Comparison of ENCODE assay signal across 27 mouse cellular contexts in the genomic region with DNA sequence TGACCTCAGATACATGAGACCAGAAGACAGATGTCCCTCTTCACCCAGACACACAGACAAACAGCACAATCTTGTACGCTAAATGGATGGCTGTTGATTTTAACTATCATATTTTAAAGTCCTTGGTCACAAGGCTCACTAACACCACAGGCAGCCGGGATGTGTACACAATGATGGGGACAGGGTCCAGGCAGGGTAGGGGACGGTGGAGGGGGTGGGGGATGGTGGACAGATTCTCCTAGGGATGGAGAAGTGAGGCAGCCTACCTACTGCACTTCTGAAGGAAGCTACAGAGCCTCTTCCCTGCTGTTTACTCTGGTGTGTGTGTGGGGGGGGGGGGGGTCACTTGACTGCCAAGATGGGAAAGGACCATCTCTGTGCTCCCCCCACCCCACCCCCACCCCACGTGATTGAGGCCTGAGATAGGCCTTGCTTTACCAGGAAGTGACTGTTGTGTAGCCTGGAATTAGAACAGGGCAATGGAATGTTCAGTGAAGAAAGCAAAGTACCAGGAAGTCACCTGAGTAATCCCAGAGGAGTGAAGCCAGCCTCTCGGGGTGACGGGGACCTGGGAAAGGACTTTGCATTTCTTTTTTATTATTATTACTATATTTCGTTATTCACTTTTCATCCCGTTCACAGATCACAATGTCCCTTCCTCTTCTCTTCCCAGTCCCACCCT. TPM values are rescaled to one million over a fixed set of nuclear protein-coding genes. Genes with fewer than 3 reads are reported as not detected.
A peak's percentile ranks its signal among the peaks of the same experiment; 100 is the strongest.
DNase-seq lines count a peak whose midpoint lies in the region; ATAC-seq and TF ChIP-seq lines count a peak whose summit lies in the region.
"Had no signal": no experiment of that assay in that cellular context is flagged by ENCODE, and none has a peak within 500 bp of the region (broad histone marks: within the 10 kb centered on the region; RNA-seq: fewer than 3 reads in every experiment).

No protein-coding gene starts in this region.

- H3K36me3 ChIP-seq in intestine, embryonic 15.5 days: no peaks in the 10 kb centered on the region
- no peaks in the 10 kb centered on the region for H3K36me3 ChIP-seq in liver, embryonic 13.5 days
- H3K36me3 ChIP-seq: embryonic facial prominence, embryonic 10.5 days; embryonic facial prominence, embryonic 15.5 days; heart, embryonic 12.5 days; limb, embryonic 12.5 days; neural tube, embryonic 13.5 days had no signal

- H3K4me3 ChIP-seq in intestine, embryonic 15.5 days (replicated peaks): no peak overlapping the region
- no peak overlapping the region for H3K4me3 ChIP-seq in liver, embryonic 13.5 days (replicated peaks)
- H3K4me3 ChIP-seq in cerebellum, adult 2 months (replicated peaks; ENCODE audit: insufficient read depth, low read depth, low read length): no peak overlapping the region
- H3K4me3 ChIP-seq: embryonic facial prominence, embryonic 10.5 days; embryonic facial prominence, embryonic 15.5 days; heart, adult 2 months; heart, embryonic 12.5 days; limb, embryonic 12.5 days; myocyte; neural tube, embryonic 13.5 days had no signal

- H3K4me2 ChIP-seq in intestine, embryonic 15.5 days (replicated peaks): no peak overlapping the region
- H3K4me2 ChIP-seq in liver, embryonic 13.5 days: no peak overlapping the region
- H3K4me2 ChIP-seq: embryonic facial prominence, embryonic 15.5 days; heart, embryonic 12.5 days; hindbrain, embryonic 14.5 days; limb, embryonic 12.5 days; midbrain, embryonic 11.5 days; neural tube, embryonic 13.5 days had no signal

- TF ChIP-seq POLR2A in cerebellum, adult 2 months (IDR thresholded peaks at IDR 0.05; ENCODE audit: borderline replicate concordance, insufficient read depth, low read length): no peak

- peak; percentile 2 for DNase-seq in gastrocnemius, postnatal 25 days
- DNase-seq in gastrocnemius, postnatal 4 days (ENCODE audit: low spot score in 2 of 2): no peak
- DNase-seq in liver, embryonic 13.5 days: no peak
- peak; percentile 86 for DNase-seq in yolk sac, embryonic 10.5 days (ENCODE audit: low spot score)
- DNase-seq in cerebellum, adult 2 months: no peak
- DNase-seq in natural killer cell, adult 2 months (ENCODE audit: low spot score in 2 of 2): no peak
- DNase-seq: adrenal gland, adult 8-10 months; cerebellum, adult 8-10 months; cerebellum, postnatal 25 days; gastrocnemius, postnatal 14 days; heart, adult 2 months; kidney, adult 8-10 months; kidney, postnatal 10 days; layer of hippocampus, adult 9-11 months; lung, adult 2 months; lung, postnatal 14 days had no signal

- WGBS in intestine, embryonic 15.5 days: 49% methylated on average over 8 of the region's 8 CpGs
- 58% methylated on average over 8 of the region's 8 CpGs for WGBS in liver, embryonic 13.5 days (ENCODE audit: insufficient replicate concordance)
- 85% methylated on average over 8 of the region's 8 CpGs for WGBS in cerebellum, adult 2 months

- no peak overlapping the region for H3K9ac ChIP-seq in intestine, embryonic 15.5 days
- H3K9ac ChIP-seq in liver, embryonic 13.5 days: no peak overlapping the region
- H3K9ac ChIP-seq: embryonic facial prominence, embryonic 15.5 days; heart, embryonic 12.5 days; hindbrain, embryonic 14.5 days; limb, embryonic 12.5 days; neural tube, embryonic 13.5 days had no signal

- H3K27me3 ChIP-seq in intestine, embryonic 15.5 days (replicated peaks): no peaks in the 10 kb centered on the region
- H3K27me3 ChIP-seq in liver, embryonic 13.5 days: no peaks in the 10 kb centered on the region
- no peaks in the 10 kb centered on the region for H3K27me3 ChIP-seq in cerebellum, adult 2 months (ENCODE audit: control insufficient read depth, insufficient read depth, low read length)
- H3K27me3 ChIP-seq: CH12.LX; embryonic facial prominence, embryonic 15.5 days; heart, embryonic 12.5 days; limb, embryonic 12.5 days; neural tube, embryonic 13.5 days had no signal

- no peaks in the 10 kb centered on the region; the same call in 1 of the 2 replicates for H3K4me1 ChIP-seq in intestine, embryonic 15.5 days (replicated peaks)
- no peaks in the 10 kb centered on the region for H3K4me1 ChIP-seq in liver, embryonic 13.5 days (replicated peaks)
- no peaks in the 10 kb centered on the region; the same call in 1 of the 2 replicates for H3K4me1 ChIP-seq in cerebellum, adult 2 months (ENCODE audit: control insufficient read depth, insufficient read depth, low read length)
- H3K4me1 ChIP-seq: limb, embryonic 12.5 days; neural tube, embryonic 13.5 days had no signal

- no peaks in the 10 kb centered on the region for H3K9me3 ChIP-seq in intestine, embryonic 15.5 days
- H3K9me3 ChIP-seq in liver, embryonic 13.5 days (replicated peaks): no peaks in the 10 kb centered on the region
- H3K9me3 ChIP-seq: embryonic facial prominence, embryonic 10.5 days; embryonic facial prominence, embryonic 15.5 days; heart, embryonic 12.5 days; limb, embryonic 12.5 days; neural tube, embryonic 13.5 days had no signal

- peak; percentile 49; the same call in 1 of the 2 replicates for ATAC-seq in intestine, embryonic 15.5 days
- ATAC-seq in liver, embryonic 13.5 days (ENCODE audit: low read depth): peak; percentile 69
- ATAC-seq: forebrain, embryonic 14.5 days had no signal

- H3K27ac ChIP-seq in intestine, embryonic 15.5 days: no peak overlapping the region
- H3K27ac ChIP-seq in liver, embryonic 13.5 days: no peak overlapping the region
- no peak overlapping the region for H3K27ac ChIP-seq in cerebellum, adult 2 months (ENCODE audit: insufficient read depth, low read length)
- H3K27ac ChIP-seq: embryonic facial prominence, embryonic 10.5 days; embryonic facial prominence, embryonic 15.5 days; heart, adult 2 months; hindbrain, embryonic 14.5 days; limb, embryonic 12.5 days; neural tube, embryonic 13.5 days had no signal

- no peak for TF ChIP-seq CTCF in cerebellum, adult 2 months (IDR thresholded peaks at IDR 0.05; ENCODE audit: borderline replicate concordance, insufficient read depth, low read depth, low read length)

RNA-seq across cellular contexts. Expression of a gene that starts 20.2 kb away (rescaled TPM):
- 10 to 100 TPM; 12.6 to 19.4 TPM for total RNA-seq in gastrocnemius, postnatal 25 days (2021)
- total RNA-seq in gastrocnemius, postnatal 4 days (2021): 10 to 100 TPM; 19.9 to 20.7 TPM
- 0.92 and 0.97 TPM in 2 replicates for polyA plus RNA-seq in intestine, embryonic 15.5 days (2015; fragmentation: Nextera tagmentation; extraction: Ambion mirVana)
- 0.12 TPM in 2 replicates for polyA plus RNA-seq in liver, embryonic 13.5 days (2015; fragmentation: Nextera tagmentation; extraction: Ambion mirVana)
- 39.8 and 41.5 TPM in 2 replicates for polyA plus RNA-seq in cerebellum, adult 2 months (2012; rRNA removed)

Comparison
In these comparisons a context has a peak if more than half of its experiments do, and no peak if none do; other contexts are left out.
1. DNase-seq: peak in gastrocnemius, postnatal 25 days (single experiment) and yolk sac, embryonic 10.5 days (single experiment); none in gastrocnemius, postnatal 4 days (0 of 2), liver, embryonic 13.5 days (single experiment), cerebellum, adult 2 months (0 of 2) and natural killer cell, adult 2 months (0 of 2).
2. RNA of a gene that starts 20.2 kb away (polyA plus RNA-seq): 39.8 to 41.5 TPM in cerebellum, adult 2 months; 0.92 to 0.97 TPM in intestine, embryonic 15.5 days and 0.12 TPM in liver, embryonic 13.5 days; every median in the first group is over 10 times any median in the second.